Mouse (Mus musculus): Measurements from ENCODE around the gene Col5a1.

Gene Col5a1

GRCm38 (mm10) chr2:28086112-28086511 is 199.9 kb downstream of the Col5a1 start:
- no peak for DNase-seq (ENCODE audit: low read depth, low spot score)

DNA sequence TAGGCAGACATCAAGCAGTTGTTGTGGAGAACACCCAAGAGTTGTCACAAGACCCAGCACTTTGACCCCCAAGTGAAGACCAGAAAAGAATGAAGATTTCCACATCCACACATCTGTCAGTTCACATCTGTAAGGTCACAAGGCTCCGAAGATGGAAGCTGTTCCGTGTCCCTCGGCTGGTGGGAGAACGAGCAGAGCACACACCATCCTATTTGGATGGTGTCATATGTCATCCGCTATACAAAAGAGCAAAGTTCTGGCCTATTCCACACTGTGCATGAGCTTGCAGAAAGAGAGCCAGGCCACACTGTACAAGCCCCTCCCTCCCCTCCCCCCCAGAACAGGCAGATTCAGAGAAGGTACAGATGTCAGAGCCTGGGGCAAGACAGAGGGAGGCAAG is 202.9 kb downstream of the Col5a1 start:
- no peak for DNase-seq (ENCODE audit: low read depth, low spot score)
